Mouse (Mus musculus): ENCODE measurements around the gene Scamp5.

DNA sequence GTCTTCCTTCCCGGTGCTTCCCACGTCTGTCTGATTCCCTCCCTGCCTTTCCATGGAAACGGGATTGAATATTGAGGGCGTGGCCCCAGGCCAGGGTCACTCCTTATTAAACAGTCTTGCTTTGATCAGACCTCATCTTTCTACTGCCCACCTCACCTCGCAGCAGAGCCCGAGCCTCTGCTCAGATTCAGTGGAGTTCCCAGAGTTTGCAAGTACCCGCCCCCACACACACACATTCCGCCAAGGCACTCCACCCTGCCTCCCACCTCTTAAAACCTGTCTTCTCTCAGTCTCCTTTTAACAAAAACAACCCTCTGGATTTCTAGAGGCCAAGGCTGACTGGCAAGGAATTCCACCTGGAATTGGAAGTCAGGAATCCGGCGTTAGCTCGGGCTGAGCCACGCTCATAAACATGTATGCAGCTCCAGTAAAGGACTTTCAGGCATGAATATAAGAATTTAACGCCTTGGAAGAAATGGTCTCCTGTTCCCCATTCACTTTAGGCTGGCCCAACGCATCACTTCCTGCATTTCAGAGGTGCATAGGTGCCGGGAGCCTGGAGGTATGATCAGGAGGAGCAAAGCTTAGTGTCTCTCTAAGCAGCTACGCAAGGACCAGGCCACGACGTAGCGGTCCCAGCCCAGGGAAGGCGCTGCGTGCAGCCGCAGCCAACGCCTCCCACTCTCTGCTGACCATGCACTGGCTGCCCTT is 35.2 kb upstream of the Scamp5 start:
- no peak for TF ChIP-seq CTCF (IDR thresholded peaks at IDR 0.05; ENCODE audit: control insufficient read depth, insufficient read depth, low read length)
- TF ChIP-seq POLR2A (IDR thresholded peaks at IDR 0.05; ENCODE audit: borderline replicate concordance, control insufficient read depth, low read depth, low read length) = no peak
